Mouse (Mus musculus): Measurements from ENCODE around the gene Rab2b. TPM values are rescaled to one million over a fixed set of nuclear protein-coding genes. Genes with fewer than 3 reads are reported as not detected.
A peak's percentile ranks its signal among the peaks of the same experiment; 100 is the strongest.

The Rab2b gene
- 4.6 TPM in 2 replicates for polyA plus RNA-seq (2016; fragmentation: Nextera tagmentation; extraction: Ambion mirVana)

DNA sequence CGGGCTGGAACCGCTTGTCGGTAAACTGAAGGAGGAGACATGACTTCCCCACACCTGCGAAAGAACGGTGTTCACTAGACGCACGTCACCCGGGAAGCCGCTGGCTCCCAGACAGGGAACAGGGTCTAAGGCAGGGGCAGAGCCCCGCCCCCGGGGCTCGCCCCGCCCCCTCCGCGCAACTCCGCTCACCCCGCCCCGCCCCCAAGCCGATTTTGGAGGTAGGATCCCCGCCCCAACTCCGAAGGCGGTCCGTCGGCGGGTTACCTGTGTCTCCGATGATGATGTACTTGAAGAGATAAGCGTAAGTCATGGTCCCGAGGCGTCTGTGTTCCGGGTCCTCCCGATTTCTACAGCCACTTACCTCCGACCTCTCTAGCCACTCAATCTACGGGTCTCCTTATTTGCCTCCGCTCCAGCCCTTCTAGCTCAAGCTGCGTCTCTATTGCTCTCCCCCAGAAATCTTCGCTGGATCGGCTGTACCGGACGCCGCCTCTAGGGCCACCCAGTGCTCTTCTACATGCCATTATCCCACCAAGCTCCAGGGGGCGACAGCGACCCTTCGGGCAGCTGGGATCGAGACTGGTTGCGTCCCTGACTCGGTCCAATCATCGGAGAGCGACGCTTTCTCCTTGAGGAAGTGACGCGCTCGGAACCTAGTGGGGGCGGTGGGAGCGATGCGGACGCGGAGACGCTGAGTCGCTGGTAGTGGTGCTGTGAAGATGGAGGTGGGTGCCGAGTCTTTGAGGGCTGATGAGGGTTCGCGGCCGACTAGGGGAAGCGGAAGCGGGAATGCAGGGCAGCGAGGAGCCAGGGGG is at the start of gene Rab2b, which contains the start of gene Tox4:
Gene Rab2b, minus strand, starts transcription at position 614 of the 815 bp plus-strand sequence.
Gene Tox4, plus strand, starts transcription at position 215 of the 815 bp plus-strand sequence.
- peak within 1 kb of the TSS; percentile 87 for H3K4me3 ChIP-seq
- H3K36me3 ChIP-seq, result peaks cover 17% of the 10 kb centered on the region; the same call in 1 of the 2 replicates
- peak within 1 kb of the TSS; percentile 92 for H3K27ac ChIP-seq
- peak within 1 kb of the TSS; percentile 81 for H3K4me2 ChIP-seq
- no peaks in the 10 kb centered on the region for H3K27me3 ChIP-seq (replicated peaks)
- WGBS (ENCODE audit: insufficient replicate concordance), result 2% methylated on average over 66 of the region's 66 CpGs
- H3K9me3 ChIP-seq (replicated peaks), result no peaks in the 10 kb centered on the region
- H3K4me1 ChIP-seq, result peaks cover 31% of the 10 kb centered on the region
- ATAC-seq, result peak; percentile 98
- peak within 1 kb of the TSS; percentile 97 for H3K9ac ChIP-seq

DNA sequence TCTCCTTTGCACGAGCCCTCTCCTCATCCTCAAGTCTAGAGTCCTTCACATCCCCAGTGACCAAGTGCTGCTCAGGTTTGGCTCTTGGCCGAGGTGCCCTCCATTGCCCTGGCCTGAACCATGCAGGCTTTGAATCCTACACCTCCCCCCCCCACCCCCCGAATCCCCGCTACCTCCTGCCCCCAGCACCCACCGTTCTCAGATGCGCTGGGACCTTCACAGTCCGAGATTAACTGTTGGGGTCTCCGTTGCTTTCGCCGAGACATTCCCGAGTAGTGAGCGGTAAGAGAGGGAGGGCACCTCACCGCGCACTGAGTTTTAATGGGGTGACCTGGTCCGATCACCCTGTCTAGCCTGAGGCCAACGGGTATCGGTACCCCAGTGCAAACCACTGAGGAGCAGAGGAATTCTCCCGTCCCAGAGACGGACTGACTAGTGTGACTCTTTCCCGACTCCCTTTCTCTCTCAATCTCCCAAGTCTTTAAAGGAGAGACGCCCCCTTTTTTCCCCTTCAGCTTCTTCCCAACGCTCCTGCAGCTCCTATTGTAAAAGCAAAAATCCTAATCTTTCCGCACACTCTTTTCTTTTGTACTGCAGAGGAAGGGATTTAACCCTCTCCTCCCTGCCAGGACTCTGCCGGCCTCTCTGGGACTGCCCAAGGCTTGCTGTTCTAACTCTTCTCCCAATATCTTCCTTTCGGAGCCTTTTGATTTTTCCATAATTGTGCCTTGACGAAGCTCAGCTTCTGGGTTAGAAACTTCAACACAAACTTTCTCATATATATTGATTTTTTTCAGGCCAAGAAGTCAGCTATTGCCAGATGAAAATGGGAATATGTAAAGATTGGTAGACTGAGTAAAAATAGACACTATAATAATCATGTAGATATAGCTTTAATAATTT is 48.8 kb upstream of the Rab2b start, which contains the start of gene Sall2:
Gene Sall2, minus strand, starts transcription at position 853 of the 903 bp plus-strand sequence.
- WGBS (ENCODE audit: insufficient replicate concordance), result 3% methylated on average over 26 of the region's 26 CpGs
- Histone ChIP-seq H3K36me3 (no peaks in the 10 kb centered on the region), H3K27ac (no peak within 1 kb of the TSS), H3K27me3 (replicated peaks) (peaks cover 93% of the 10 kb centered on the region), H3K4me1 (no peaks in the 10 kb centered on the region; the same call in 1 of the 2 replicates), H3K4me2 (peak within 1 kb of the TSS; percentile 53), H3K4me3 (peak within 1 kb of the TSS; percentile 39), H3K9ac (no peak within 1 kb of the TSS), H3K9me3 (replicated peaks) (no peaks in the 10 kb centered on the region)
- no peak for ATAC-seq

DNA sequence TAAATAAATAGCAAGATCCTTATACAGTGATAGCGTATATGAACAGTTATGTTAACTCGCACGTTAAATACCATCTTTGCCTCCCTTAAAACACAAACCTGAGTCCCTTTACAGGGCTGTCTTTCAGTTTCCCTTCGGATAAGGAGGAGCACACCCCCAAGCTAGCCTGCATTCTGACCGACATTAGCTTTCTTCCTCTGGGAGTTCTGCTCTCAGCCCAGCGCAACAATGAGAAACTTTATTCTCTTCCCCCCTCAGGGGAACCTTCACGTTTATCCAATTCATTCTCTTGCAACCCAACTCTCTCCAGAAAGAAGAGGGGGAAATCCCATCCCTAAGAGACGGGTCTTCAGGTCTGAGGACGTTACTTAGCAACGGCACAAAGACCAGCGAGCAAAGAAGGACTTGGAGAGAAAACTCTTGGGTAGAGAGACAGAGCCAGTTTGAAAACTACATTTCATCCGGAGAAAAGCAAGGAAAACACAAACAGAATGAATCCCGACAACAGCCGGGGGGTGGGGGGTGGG is 48.1 kb upstream of the Rab2b start:
- Histone ChIP-seq H3K9me3 (replicated peaks) (no peaks in the 10 kb centered on the region), H3K4me1 (no peaks in the 10 kb centered on the region; the same call in 1 of the 2 replicates), H3K4me3 (peak overlapping the region; percentile 39), H3K27ac (no peak overlapping the region), H3K36me3 (no peaks in the 10 kb centered on the region), H3K4me2 (peak overlapping the region; percentile 53), H3K9ac (no peak overlapping the region), H3K27me3 (replicated peaks) (peaks cover 91% of the 10 kb centered on the region)
- WGBS (ENCODE audit: insufficient replicate concordance), result 6% methylated on average over 14 of the region's 14 CpGs
- ATAC-seq, result no peak

DNA sequence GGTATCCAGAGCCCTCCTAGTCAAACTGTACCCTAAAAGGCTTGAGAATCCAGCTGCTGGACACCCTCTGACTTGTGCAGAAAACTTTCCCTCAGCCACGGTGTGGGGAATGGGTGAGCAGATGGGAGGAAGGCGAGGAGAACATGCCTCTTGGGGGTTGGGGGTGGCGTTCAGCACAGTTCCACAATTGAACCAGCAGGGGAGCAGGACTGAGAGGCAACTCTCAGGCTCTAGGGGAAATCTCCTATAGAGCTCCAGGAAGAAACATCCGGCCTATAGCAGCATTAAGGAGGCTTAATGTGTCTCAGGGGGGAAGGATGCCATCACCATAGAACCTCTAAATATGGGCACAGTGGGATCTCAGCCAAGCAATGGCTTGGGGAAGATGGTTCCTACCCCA is 46.5 kb upstream of the Rab2b start:
- no peak overlapping the region for H3K27ac ChIP-seq
- no peaks in the 10 kb centered on the region; the same call in 1 of the 2 replicates for H3K4me1 ChIP-seq
- H3K9ac ChIP-seq, result no peak overlapping the region
- no peak overlapping the region for H3K4me3 ChIP-seq
- WGBS (ENCODE audit: insufficient replicate concordance), result 14% methylated on average over 4 of the region's 4 CpGs
- no peak overlapping the region for H3K4me2 ChIP-seq
- no peaks in the 10 kb centered on the region for H3K36me3 ChIP-seq
- peaks cover 87% of the 10 kb centered on the region for H3K27me3 ChIP-seq (replicated peaks)
- ATAC-seq, result no peak
- no peaks in the 10 kb centered on the region for H3K9me3 ChIP-seq (replicated peaks)

DNA sequence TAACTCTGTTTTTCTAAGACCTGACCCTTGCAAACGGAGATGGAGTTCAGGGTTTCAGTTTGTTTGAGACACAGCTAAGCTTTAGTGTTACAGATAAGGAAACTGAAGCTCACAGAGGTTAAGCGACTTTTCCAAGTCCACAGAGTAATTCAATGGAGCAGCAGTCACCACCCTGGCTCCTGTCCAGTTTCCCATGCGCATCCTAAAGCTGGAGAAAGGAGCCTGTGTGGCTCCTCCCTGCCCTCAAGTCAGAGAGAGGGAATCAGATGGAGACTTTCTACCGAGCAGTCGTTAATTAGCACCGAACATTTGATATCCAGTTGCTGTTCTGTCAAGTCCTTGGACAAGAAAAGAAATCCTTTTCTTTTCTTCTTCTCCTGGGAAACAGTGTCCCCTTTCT is 40.0 kb upstream of the Rab2b start:
- Histone ChIP-seq H3K4me3 (no peak overlapping the region), H3K9ac (no peak overlapping the region), H3K27me3 (replicated peaks) (peaks cover 70% of the 10 kb centered on the region), H3K4me2 (no peak overlapping the region), H3K27ac (no peak overlapping the region), H3K9me3 (replicated peaks) (no peaks in the 10 kb centered on the region), H3K4me1 (peaks cover 20% of the 10 kb centered on the region), H3K36me3 (peaks cover under 1% of the 10 kb centered on the region; the same call in 1 of the 2 replicates)
- WGBS (ENCODE audit: insufficient replicate concordance), result 58% methylated on average over 6 of the region's 6 CpGs
- no peak for ATAC-seq

DNA sequence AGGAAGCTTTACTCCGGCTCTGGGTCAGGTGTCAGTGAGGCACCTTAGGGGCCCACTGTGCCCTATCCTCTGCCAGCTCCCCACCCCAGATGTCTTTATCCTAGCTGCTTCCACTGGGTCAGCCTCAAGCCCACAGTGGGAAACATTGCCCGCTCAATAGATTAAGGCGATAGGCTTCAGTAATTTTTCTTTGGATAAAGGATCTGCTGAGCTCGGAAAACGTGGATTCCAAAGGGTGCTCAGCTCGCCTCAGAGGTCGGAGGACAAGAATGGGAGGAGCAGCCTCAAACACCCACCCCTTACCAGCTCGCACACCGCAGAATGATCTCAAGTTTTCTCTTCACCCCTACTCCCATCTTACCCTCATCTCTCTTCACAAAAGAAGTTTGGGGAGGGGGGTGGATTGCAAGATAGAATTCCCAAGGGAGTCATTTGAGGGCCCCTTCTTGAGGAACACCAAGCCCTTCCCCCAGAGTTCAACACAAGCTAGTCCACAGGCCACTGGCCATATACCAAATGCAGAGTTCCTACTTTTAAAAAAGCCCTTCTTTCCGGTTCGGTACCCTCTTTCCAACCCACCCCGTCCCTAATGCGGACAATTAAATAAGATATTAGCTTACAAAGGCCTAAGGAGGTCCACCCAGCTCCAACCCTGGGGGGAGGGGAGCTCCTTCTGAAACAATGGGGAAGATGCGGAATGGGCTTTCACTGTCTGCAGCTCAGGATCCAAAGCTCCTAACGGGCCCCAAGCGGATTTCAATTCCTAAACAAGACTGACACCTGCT is 37.3 kb upstream of the Rab2b start:
- ATAC-seq, result peak; percentile 56
- Histone ChIP-seq H3K36me3 (peaks cover 21% of the 10 kb centered on the region), H3K4me2 (peak overlapping the region; percentile 74), H3K9ac (peak overlapping the region; percentile 55; the same call in 1 of the 2 replicates), H3K9me3 (replicated peaks) (no peaks in the 10 kb centered on the region), H3K4me3 (peak overlapping the region; percentile 61), H3K27me3 (replicated peaks) (peaks cover 69% of the 10 kb centered on the region), H3K27ac (no peak overlapping the region), H3K4me1 (peaks cover 20% of the 10 kb centered on the region)
- WGBS (ENCODE audit: insufficient replicate concordance), result 13% methylated on average over 16 of the region's 16 CpGs

DNA sequence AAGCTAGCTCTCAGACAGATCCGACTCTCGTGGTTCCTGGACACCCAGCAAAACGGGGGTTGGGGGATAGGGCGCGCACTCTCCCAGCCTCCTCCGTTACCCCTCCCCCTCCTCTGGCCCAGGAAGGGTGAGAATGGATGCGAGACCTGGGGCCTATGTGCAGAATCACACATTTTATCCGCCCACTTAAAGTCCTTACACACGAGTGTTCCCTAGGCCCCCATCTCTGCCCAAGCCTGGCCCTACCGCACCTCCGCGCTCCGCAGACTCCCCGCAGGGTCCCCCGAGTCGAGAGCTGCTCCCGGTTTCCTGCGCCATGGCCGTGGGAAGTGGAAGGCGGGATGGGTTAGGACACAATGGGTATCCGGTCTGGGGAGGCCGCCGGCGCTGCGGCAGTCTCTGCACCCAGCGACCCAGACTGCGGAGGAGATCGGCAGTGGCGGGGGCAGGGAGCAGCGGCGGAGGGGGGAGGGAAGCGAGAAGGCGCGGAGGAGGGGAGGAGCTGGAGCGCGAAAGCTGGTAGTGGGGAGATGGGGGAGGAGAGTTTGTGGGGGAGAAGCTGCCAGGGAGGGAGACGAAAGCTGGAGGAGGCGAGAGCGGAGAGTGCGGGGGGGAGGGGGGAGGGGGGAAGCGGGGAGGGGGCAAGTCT is 36.6 kb upstream of the Rab2b start:
- Histone ChIP-seq H3K4me3 (peak overlapping the region; percentile 61), H3K9me3 (replicated peaks) (no peaks in the 10 kb centered on the region), H3K4me1 (peaks cover 20% of the 10 kb centered on the region), H3K36me3 (peaks cover 24% of the 10 kb centered on the region), H3K27me3 (replicated peaks) (peaks cover 62% of the 10 kb centered on the region), H3K4me2 (peak overlapping the region; percentile 74), H3K27ac (peak overlapping the region; percentile 4; the same call in 1 of the 2 replicates), H3K9ac (peak overlapping the region; percentile 55)
- under 1% methylated on average over 35 of the region's 41 CpGs for WGBS (ENCODE audit: insufficient replicate concordance)
- peak; percentile 53 for ATAC-seq

DNA sequence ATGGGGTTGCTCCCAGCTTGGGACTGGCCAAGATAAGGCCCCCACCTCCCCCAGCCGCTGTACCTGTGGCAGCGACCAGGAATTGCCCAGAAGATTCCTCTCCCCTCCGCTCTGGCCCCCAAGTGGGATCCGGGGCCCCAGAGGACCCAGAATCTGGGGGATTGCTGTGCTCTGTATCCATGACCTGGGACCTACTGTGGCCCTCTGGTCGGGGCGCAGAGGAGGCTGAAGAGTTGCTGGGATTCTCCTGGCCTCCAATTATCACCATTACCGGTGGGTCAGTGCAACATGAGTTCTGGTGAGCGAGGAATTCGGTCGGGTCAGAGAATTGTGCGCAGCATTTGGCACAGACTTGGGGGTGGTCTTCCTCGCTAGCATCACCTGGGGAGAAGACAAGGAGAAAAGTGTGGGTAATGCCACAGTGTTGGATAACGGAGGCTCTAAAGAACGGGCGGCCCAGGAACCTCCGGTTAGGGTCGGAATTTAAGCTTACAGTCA is 36.0 kb upstream of the Rab2b start:
- H3K9ac ChIP-seq, result peak overlapping the region; percentile 55
- peaks cover 20% of the 10 kb centered on the region for H3K4me1 ChIP-seq
- ATAC-seq, result peak; percentile 4; the same call in 1 of the 2 replicates
- H3K27ac ChIP-seq, result no peak overlapping the region
- no peaks in the 10 kb centered on the region for H3K9me3 ChIP-seq (replicated peaks)
- peaks cover 29% of the 10 kb centered on the region for H3K36me3 ChIP-seq
- WGBS (ENCODE audit: insufficient replicate concordance), result 8% methylated on average over 17 of the region's 17 CpGs
- H3K4me2 ChIP-seq, result peak overlapping the region; percentile 74
- H3K27me3 ChIP-seq (replicated peaks), result peaks cover 62% of the 10 kb centered on the region
- peak overlapping the region; percentile 61 for H3K4me3 ChIP-seq

DNA sequence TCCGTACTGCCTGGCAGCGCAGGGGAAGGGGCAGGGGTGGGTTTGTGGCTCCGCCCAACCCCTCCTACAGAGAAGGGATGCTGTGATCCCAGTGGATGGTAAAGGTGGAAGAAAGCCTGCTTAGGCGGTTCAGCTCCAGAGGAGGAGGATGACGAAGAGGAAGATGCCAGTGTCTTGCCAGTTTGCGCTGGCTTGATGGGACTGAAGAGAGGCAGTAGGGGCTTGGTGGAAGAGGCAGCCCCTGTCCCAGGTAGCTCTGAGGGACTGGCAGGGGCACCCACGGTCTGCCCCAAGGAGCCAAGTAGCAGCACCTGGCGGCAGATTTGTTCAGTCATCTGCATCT is 35.4 kb upstream of the Rab2b start:
- Histone ChIP-seq H3K4me3 (0 out of 2 replicates have a peak overlapping the region, but pooled peaks have one; percentile 61), H3K27ac (no peak overlapping the region), H3K27me3 (replicated peaks) (peaks cover 62% of the 10 kb centered on the region), H3K9me3 (replicated peaks) (no peaks in the 10 kb centered on the region), H3K4me1 (peaks cover 20% of the 10 kb centered on the region), H3K4me2 (peak overlapping the region; percentile 74), H3K36me3 (peaks cover 30% of the 10 kb centered on the region), H3K9ac (no peak overlapping the region)
- no peak for ATAC-seq
- 39% methylated on average over 8 of the region's 8 CpGs for WGBS (ENCODE audit: insufficient replicate concordance)

DNA sequence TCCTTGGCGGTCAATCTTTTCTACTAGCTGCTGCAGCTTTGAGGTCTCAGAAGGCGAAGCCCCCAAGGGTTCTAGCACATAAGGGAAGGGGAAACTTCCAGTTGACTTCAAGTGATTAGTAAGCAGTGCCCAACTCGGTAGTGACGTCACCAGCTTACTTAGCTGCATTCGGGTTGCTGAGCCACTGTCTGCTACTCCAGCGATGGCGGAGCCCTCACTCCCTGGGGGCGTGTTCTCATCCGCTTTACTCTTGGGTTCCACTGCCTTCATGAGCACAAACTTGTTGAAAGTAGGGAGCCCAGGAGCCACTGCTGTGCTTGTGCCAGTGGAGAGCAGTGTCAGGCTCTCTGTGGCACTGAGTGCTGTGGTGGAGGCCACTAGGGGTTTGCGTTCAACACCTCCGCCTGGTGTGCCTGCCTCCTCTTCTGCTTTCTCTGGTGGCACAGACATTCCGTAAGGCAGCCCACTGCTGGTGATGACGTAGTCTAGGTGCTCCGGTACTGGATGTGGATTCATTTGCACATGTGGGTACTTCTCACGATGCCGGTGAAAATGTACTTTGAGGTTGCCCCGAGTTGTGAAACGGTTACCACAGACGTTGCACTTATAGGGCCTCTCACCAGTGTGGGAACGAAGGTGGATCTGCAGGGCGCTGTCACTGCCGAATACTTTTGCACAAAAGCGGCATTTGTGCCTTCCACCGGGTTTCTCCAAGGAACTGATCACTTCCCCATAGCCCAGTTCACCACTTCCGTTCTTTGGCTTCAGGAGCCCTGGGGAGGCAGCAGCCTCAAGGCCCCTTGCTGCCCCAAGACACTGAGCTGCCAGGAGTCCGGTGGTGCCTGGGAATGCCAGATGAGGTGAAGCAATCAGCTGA is 34.8 kb upstream of the Rab2b start:
- no peaks in the 10 kb centered on the region for H3K9me3 ChIP-seq (replicated peaks)
- H3K4me2 ChIP-seq, result peak overlapping the region; percentile 74
- H3K9ac ChIP-seq, result no peak overlapping the region
- H3K27me3 ChIP-seq (replicated peaks), result peaks cover 56% of the 10 kb centered on the region
- WGBS (ENCODE audit: insufficient replicate concordance), result 54% methylated on average over 26 of the region's 26 CpGs
- no peak overlapping the region for H3K27ac ChIP-seq
- peaks cover 20% of the 10 kb centered on the region for H3K4me1 ChIP-seq
- peaks cover 30% of the 10 kb centered on the region for H3K36me3 ChIP-seq
- no peak for ATAC-seq
- H3K4me3 ChIP-seq, result no peak overlapping the region

Data from liver, embryonic 12.5 days (tissue).